Mouse (Mus musculus): ENCODE measurements around the gene Dact3.
A peak's percentile ranks its signal among the peaks of the same experiment; 100 is the strongest.

The Dact3 gene

DNA sequence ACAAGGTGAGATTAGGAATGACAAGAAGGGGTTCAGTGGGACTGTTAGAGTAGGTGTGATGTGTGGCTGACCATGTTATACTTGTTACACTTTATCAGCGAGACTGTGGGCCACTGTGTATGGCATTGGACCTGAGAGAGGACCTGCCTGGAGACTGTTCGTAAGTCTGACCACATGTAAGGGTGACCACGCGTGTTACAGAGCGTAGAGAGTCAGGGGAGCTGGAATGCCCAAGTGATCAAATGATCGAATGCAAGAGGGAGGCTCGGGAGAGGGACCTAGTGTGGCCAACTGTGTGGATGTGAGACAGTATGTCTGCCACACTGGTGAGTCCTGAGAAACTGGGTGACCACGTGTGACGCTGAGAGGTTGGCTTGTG, 17.2 kb downstream of the Dact3 start:
- DNase-seq (ENCODE audit: low read depth, low spot score): no peak

DNA sequence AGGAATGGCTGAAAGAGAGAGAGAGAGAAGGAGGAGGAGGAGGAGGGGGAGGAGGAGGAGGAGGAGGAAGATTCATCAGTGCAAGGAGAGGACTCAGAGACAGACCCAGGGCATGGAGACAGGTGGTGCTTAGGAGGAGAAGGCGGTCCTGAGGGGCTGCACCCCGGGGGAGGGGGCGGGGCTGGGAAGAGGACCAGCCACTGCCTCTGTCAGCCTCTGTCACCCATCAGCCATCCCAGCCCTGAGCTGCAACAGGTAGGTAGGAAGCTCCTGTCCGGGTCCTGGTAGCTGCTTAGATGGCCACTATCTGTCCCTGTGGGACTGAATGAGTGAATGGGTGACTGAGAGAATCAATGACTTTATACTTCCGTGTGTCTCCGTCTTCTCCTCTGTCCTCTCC, 18.5 kb downstream of the Dact3 start:
- DNase-seq (ENCODE audit: low read depth, low spot score): no peak

DNA sequence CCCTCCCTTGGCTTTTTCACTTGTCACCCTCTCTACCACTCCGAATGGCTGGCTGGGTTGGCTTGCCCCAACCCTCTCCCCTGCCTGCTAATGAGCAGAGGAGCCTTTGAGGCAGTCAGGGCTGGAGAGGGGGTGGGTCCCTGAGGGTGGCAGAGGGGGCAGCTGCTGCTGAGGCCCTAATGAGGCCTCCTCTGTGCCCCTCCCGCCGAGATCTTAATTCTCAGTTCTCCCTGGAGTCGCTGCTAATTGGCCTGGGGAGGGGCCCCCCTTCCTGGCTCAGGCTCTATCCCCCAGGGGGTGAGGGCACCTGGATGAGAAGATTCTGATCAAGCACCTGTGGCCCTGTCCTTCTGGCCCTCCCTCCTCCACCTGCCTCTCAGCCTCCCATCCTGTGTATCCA, 19.2 kb downstream of the Dact3 start:
- no peak for DNase-seq (ENCODE audit: low read depth, low spot score)

DNA sequence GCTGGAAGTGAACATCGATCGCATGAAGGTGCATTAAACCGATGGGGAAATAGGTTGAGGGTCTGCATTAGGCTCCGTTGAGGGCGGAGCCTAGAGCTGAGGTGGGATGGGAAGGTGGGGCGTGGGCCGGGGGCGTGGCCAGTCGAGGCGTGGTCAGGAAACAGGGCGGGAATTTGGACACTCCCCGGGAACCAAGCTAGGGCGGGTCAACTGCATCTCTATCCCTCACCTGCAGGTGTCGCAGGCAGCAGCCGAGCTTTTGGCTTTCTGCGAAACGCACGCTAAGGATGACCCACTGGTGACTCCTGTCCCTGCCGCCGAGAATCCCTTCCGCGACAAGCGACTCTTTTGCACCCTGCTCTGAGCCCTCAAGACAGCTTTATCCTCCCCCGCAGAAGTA, 19.9 kb downstream of the Dact3 start:
- peak; percentile 42 for DNase-seq (ENCODE audit: low read depth, low spot score)

DNA sequence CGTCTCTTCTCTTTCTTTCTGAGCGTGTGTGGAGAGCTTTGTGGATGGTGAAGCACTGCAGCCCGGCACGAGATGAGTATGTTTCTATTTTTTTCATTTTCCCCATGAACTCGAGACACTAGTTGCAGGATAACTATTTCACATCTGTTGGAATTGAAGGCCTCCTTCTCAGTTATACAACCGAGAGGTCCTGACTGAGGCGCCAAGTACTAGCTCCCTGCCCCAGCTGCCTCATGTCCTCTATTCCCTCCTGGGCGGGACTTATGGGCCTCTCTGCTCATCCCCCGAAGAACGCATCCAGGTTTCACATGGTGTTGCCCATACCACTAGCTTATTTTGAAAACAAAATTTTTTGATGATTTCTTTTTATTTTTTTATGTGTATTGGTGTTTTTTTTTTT, 20.4 kb downstream of the Dact3 start:
- DNase-seq (ENCODE audit: low read depth, low spot score): no peak

DNA sequence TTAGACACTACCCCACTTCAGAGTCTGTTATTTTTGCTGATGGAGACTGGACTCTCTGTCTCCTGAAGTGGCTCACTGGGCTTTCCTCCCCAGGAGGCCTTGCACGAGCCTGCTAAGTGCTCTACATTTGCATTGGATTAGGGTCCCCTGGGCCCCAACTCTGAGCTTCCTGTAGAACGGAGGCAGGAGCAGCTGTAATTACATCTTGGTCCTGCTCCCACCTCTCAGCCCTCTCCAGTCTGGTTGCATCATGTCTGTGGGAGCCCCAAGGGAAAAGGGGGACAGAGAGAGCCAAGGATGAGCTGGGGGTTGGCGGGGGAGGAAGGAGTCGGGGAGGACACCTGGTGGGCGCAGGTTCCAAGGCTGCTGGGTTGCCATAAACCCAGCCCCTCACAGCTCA, 25.4 kb downstream of the Dact3 start:
- no peak for DNase-seq (ENCODE audit: low read depth, low spot score)

DNA sequence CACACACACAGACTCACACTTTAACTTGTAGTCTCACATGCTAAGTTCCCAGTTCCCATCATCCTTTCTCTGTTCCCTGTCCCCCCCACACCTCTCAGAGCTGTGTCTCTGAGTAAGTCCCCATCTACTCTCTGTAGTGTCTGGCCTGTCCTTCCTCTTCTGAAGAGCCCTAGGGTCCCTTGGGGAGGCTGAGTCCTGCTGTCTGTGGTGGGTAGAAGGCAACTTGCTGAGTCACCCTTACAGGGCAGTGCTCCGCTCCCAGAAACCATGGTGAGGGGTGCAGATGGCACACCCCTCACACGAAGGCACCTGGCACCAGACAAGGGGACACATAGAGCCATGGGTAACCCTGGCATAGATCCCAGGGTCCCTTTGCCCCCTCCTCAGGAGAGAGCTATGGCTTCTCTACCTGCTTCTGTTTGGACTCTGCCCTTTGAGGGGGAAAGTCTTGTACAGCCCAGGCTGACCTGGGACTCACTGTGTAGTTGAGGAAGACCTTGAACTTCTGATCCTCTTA, 28.4 kb downstream of the Dact3 start:
- DNase-seq (ENCODE audit: low read depth, low spot score): no peak

DNA sequence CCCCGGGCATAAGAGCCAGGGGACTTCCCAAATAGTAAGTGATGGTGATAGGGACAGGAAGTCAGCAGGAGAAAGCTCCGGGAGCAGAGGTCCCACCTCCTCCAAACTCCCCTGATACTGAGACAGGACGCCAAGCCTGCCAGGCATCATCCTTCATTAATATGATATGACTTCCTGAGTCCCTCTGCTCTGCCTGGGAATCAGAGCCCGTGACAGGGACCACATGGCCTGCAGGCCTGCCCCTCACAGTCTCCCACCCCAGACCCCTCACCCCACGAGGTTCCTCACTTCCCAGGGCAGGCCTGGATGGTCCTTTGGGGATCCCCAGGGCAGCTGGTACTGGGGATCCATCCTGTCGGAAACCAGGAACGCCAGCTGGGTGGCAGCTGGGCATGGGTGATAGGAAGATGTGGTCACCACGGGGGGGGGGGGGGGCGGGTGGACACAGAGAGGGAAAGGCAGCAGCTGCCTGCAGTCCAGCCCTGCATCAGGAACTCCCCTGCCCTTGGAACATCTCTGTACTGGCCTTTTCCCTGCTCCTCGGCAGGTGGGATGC, 29.1 kb downstream of the Dact3 start:
- no peak for DNase-seq (ENCODE audit: low read depth, low spot score)

DNA sequence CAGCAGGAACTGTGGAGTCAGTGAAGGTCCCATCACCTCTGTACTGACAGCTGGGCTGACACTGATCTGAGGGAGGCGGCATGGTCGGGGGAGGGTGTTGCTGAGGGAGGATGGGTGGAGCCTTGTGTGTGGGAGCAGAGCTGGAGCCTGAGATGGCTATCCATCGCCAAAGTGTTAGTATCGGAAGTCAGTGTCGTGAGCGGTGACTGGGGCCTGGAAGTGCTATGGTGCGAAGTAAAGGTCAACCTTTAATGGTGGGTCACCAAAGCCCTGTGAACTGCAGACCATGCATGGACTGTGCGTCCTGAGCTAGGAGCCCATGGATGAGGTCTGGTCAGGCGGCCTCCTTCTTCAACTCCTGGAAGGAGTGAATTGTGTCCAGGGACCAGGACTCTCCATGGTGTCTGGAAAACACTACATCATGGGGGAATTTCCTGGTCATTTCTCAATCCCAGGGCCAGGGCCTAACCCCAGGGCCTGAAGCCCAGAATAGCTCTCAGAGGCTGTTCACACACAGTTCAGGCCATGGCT, 30.4 kb downstream of the Dact3 start:
- no peak for DNase-seq (ENCODE audit: low read depth, low spot score)

DNA sequence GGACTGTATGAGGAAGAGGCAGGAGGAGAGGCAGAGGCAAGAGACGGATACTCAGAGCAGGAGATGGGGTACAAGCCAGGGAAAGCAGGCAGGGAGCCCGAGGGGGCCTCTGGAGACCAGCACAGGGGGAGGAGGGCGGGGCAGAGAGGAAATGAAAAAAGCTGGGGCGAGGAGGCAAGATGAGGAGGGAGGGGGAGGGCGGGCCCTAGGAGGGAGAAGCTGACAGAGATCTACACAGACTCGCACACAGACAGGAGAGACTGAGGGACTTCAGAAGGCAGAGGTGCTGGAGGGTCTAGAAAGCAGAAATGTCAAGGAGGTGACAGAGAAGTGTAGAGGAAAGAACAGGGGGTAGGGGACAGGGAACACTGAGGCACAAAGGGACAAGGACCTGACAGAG, 31.2 kb downstream of the Dact3 start, which contains the start of gene Ptgir:
Gene Ptgir, plus strand, starts transcription at position 210 of the 400 bp plus-strand sequence.
- no peak for DNase-seq (ENCODE audit: low read depth, low spot score)

DNA sequence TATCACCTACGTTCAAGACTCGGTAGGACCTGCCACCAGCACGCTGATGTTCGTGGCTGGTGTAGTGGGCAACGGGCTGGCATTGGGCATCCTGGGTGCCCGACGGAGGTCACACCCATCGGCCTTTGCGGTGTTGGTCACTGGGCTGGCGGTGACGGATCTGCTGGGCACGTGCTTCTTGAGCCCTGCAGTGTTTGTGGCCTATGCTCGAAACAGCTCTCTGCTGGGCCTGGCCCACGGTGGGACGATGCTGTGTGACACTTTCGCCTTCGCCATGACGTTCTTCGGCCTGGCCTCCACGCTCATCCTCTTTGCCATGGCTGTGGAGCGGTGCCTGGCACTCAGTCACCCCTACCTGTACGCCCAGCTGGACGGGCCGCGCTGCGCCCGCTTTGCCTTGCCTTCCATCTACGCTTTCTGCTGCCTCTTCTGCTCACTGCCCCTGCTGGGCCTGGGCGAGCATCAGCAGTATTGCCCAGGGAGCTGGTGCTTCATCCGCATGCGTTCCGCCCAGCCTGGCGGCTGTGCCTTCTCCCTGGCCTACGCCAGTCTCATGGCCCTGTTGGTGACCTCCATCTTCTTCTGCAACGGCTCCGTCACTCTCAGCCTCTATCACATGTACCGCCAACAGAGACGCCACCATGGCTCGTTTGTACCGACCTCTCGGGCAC, 31.9 kb downstream of the Dact3 start:
- no peak for DNase-seq (ENCODE audit: low read depth, low spot score)

DNA sequence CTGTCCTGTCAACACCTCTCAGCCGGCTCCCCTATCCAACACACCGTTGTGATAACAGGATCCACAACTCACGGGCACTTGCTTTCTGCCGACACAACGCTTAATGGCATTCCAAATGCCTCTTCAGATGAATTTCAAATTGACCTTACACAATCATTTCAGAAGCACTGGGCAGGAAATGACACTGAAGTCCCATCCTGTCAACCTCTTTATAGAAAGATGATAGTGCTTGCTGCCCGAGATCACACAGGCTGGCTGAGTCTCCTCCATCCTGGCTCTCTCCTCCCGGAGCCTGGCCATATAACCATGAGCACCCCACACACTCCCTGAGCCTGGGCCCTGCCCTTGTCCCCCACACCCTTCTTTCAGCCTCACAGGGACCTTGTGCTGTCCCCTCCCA, 32.7 kb downstream of the Dact3 start:
- no peak for DNase-seq (ENCODE audit: low read depth, low spot score)

DNA sequence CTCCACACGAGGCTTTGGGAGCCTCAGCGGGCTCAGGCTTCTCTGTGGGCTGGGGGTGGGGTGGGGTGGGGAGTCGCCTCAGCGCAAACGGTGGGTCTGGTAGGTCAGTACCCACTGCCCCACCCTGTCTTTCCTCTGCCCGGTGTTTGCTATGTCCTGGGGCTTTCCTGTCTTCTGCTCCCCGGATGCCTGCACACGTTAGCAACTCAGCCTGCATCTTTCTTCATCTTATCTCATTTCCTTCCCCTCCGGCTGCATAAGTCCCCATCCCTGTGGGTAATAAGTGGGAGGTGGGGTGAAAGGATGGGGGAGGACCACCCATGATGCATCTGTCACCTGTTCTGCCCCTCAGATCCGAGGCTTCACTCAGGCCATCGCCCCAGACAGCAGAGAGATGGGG, 33.2 kb downstream of the Dact3 start:
- DNase-seq (ENCODE audit: low read depth, low spot score): no peak

DNA sequence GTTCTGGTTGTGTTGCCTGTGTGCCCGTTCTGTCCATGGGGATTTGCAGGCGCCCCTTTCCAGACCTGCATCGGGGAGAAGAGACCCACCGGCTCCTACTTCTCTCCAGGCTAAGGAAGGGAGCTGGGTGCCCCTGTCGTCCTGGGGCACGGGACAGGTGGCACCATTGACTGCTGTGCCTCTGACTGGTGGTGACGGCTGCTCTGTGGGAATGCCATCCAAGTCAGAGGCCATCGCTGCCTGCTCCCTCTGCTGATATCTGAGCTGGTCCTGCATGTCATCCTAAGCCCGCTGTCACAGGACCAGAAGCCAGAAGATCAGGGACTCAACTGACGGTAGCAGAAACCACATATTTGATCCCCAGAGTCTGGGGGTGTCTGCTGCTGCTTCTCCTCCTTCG, 33.7 kb downstream of the Dact3 start:
- no peak for DNase-seq (ENCODE audit: low read depth, low spot score)

DNA sequence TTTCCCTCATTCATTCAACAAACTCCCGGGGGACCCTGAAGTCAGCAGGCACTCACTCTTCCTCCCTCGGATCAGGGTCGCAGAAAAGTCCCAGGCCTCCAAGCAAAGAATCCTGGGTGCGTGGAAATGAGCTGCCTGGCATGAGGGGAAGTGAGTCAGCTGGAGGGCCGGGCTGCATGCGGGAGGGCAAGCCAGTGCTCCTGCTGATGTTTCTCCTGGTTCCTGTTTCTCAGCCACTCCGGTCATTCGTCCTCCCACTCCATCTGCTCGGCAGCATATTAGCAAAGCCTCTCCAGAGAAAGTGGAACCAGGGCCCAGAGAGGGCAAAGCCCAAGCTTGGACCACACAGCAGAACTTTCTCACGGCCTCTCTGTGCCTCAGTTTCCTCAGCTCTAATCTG, 34.8 kb downstream of the Dact3 start:
- DNase-seq (ENCODE audit: low read depth, low spot score): no peak

DNA sequence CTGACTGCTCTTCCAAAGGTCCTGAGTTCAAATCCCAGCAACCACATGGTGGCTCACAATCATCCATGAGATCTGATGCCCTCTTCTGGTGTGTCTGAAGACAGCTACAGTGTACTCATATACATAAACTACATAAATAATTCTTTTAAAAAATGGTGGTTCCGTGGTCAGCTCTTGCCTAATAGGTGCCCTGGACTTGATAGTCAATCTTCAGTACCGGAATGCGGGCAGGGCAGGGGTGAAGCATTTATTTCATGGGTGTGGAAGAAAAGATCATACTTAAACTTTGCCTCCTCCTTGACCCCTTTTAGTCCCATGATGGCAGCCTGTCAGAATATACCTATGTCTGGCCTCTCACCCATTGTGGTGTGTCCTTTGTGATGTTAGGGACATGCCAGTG, 36.8 kb downstream of the Dact3 start:
- DNase-seq (ENCODE audit: low read depth, low spot score): no peak

DNA sequence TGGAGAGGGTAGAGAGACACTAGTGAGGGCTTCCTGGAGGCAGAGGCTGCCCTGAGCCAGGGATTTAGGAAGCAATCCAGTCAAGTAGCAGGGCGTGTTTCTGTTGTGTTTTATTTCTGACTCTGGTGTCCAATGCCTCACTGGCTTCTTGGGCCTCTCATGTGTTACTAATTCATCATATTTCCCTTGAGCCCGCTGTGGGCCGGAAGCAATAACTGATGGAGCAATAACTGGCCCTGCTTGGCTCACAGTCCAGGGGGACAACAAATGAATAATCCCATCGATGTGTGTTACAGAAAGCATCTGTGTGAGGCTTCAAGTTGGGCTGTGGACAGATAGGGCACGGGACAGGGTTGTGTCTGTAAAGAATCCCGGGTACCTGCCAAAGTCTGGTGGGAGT, 37.2 kb downstream of the Dact3 start:
- DNase-seq (ENCODE audit: low read depth, low spot score): no peak

DNA sequence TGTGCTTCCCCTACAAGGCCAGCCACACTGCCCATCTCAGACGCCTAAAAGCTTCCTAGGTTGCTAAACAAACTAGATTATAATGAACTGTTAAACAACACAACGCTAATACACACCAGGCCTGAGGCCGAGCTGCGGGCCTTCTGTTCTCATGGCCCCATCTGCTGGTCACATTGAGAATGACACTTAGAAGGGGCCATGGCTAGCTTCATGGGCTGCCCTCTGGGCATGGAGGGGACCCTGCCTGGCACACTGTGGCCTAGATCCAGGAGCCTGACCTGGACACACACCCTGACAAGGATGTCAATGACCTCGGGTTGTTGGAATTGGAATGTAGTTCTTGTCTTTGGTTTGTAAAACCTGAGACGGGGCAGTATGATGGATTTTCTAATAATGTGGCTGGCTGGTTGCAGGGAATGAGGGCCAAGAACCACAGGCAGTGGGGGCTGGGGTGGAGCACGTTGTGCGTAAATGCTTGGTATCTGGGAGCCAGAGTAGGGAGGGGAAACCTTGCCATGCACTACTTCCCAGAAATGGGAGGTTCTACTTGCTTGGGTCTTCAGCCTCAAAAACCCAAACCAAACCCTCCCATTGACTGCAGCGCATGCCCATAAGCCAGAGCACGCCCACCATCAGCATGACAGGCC, 38.8 kb downstream of the Dact3 start:
- DNase-seq (ENCODE audit: low read depth, low spot score): peak; percentile 32

DNA sequence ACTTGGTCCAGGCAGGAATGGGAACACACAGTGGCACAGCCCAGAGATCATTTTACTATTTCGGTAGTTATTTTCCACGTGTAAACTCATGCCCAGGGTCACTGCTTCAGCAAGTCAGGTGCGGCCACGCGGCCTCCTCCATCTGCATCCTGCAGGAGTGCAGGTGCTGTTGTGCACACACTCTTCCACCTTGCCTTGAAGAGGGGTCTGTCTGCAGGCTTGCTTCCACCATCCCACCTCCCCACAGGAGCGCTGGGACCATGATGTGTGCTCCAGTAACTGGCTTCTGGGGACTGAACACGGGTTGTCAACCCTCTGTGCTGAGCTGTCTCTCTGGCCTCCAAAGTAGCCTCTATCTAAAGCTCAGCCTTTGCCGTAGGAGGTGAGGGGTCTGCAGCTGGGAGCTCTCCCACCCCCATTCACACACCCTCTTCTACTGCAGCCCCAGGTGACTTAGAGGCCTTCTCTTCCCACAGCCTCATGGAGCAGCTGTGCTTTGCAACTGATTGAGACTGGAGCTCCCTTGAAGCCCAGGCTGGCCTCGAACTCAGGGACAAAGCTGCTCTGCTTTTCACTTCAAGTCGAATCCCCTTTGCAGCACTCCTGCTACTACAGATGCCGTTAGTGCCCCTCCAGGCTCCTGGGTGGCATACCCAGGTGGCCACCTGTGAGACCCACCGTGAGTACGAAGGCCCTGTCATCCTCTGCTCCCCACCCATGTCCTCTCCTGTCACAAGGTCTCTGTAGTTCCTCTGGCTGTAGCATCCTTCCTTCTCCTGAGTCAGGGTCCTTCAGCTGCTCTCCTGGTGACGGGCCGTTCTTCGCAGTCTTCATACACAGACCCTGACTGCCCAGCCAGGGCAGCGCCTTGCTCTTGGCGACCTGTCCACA, 39.6 kb downstream of the Dact3 start:
- DNase-seq (ENCODE audit: low read depth, low spot score): no peak

DNA sequence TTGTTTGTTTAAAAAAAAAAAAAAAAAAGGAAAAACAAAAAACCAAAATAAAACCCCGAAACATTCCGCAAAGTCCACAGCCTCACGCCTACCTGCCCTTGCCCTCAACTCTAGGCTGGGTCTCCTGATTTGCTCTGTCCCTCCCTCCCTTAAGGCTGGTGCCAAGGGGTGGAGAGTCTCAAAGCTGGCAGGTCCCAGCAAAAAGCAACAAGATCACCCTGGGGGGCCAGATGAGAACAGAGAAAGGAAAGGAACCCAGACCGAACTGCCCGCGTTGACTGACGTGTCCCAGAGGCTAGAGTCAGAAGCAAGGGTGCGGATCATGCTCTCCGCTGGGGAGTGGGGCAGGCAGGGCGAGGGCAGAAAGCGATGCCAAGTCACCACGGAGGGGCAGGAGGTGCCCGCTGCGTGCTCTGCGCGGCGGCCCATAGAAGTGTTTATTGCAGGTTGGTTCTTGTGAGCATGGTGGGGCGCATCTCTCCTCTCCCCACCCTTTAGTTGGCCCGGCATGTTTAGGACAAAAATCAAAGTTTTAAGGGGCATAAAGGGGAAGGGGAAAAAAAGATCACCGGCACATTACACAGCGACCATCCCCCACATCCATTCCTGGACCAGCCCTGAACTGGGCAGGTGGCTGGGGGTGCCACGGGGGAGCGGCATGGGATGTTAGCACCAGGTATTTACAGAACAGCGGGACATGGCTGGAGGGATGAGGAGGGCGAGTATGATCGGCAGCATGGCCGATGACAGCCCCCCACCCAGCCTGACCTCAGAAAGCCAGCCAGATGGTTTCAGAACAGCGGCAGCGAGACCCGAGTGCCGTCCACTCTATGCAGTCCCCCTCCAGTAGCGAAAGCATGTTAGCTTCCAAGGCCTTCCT, 40.6 kb downstream of the Dact3 start:
- no peak for DNase-seq (ENCODE audit: low read depth, low spot score)
